Comparison of ENCODE assay signal across 8 mouse cellular contexts in genomic region chr11:88172601-88173325, GRCm38 (mm10). TPM values are rescaled to one million over a fixed set of nuclear protein-coding genes. Genes with fewer than 3 reads are reported as not detected.
A peak's percentile ranks its signal among the peaks of the same experiment; 100 is the strongest.
DNase-seq lines count a peak whose midpoint lies in the region; ATAC-seq lines count a peak whose summit lies in the region.
"Had no signal": no experiment of that assay in that cellular context is flagged by ENCODE, and none has a peak within 500 bp of the region (broad histone marks: within the 10 kb centered on the region; RNA-seq: fewer than 3 reads in every experiment).

No protein-coding gene starts in this region.

- no peak overlapping the region for H3K4me3 ChIP-seq in embryonic facial prominence, embryonic 13.5 days
- no peak overlapping the region for H3K4me3 ChIP-seq in heart, embryonic 15.5 days
- H3K4me3 ChIP-seq in midbrain, embryonic 13.5 days (replicated peaks) = no peak overlapping the region
- H3K4me3 ChIP-seq: erythroblast, embryonic 14.5 days had no signal

- H3K4me1 ChIP-seq in embryonic facial prominence, embryonic 13.5 days = peaks cover 41% of the 10 kb centered on the region
- peaks cover 38% of the 10 kb centered on the region for H3K4me1 ChIP-seq in heart, embryonic 15.5 days (replicated peaks)
- H3K4me1 ChIP-seq in midbrain, embryonic 13.5 days (replicated peaks) = peaks cover 38% of the 10 kb centered on the region

- H3K27me3 ChIP-seq in embryonic facial prominence, embryonic 13.5 days = peaks cover 22% of the 10 kb centered on the region
- H3K27me3 ChIP-seq in heart, embryonic 15.5 days = no peaks in the 10 kb centered on the region
- H3K27me3 ChIP-seq in midbrain, embryonic 13.5 days = peaks cover 21% of the 10 kb centered on the region

- no peak overlapping the region for H3K9ac ChIP-seq in embryonic facial prominence, embryonic 13.5 days
- 0 out of 2 replicates have a peak overlapping the region, but pooled peaks have one; percentile 10 for H3K9ac ChIP-seq in heart, embryonic 15.5 days
- H3K9ac ChIP-seq in midbrain, embryonic 13.5 days (replicated peaks) = peak overlapping the region; percentile 44

- peak; percentile 58 for ATAC-seq in embryonic facial prominence, embryonic 13.5 days (ENCODE audit: insufficient number of reproducible peaks, insufficient read depth, low FRiP score, low TSS enrichment, low read depth)
- peak; percentile 72 for ATAC-seq in heart, embryonic 15.5 days (replicated peaks; ENCODE audit: insufficient number of reproducible peaks, insufficient read depth, low FRiP score, low read depth)
- no peak for ATAC-seq in midbrain, embryonic 13.5 days

- peak overlapping the region; percentile 76 for H3K27ac ChIP-seq in embryonic facial prominence, embryonic 13.5 days
- H3K27ac ChIP-seq in heart, embryonic 15.5 days = peak overlapping the region; percentile 75
- H3K27ac ChIP-seq in midbrain, embryonic 13.5 days = peak overlapping the region; percentile 53; the same call in 1 of the 2 replicates

- peak; percentile 62 for DNase-seq in ZHBTc4 (ENCODE audit: low read depth, low spot score)
- DNase-seq in kidney, postnatal 10 days = peak; percentile 83
- DNase-seq in right cerebral cortex, adult 2 months (ENCODE audit: low spot score in 2 of 2) = no peak
- DNase-seq in ovary, adult 18-20 months (ENCODE audit: low spot score) = no peak

- 24% methylated on average over 10 of the region's 10 CpGs for WGBS in embryonic facial prominence, embryonic 13.5 days
- WGBS in heart, embryonic 15.5 days = 25% methylated on average over 10 of the region's 10 CpGs
- WGBS in midbrain, embryonic 13.5 days = 35% methylated on average over 10 of the region's 10 CpGs

- peak overlapping the region; percentile 7; the same call in 1 of the 2 replicates for H3K4me2 ChIP-seq in embryonic facial prominence, embryonic 13.5 days
- 0 out of 2 replicates have a peak overlapping the region, but pooled peaks have one; percentile 10 for H3K4me2 ChIP-seq in heart, embryonic 15.5 days
- H3K4me2 ChIP-seq in midbrain, embryonic 13.5 days (replicated peaks) = no peak overlapping the region

- no peaks in the 10 kb centered on the region for H3K9me3 ChIP-seq in embryonic facial prominence, embryonic 13.5 days
- no peaks in the 10 kb centered on the region for H3K9me3 ChIP-seq in heart, embryonic 15.5 days (replicated peaks)
- H3K9me3 ChIP-seq in midbrain, embryonic 13.5 days = no peaks in the 10 kb centered on the region

- H3K36me3 ChIP-seq in embryonic facial prominence, embryonic 13.5 days = peaks cover 12% of the 10 kb centered on the region
- no peaks in the 10 kb centered on the region for H3K36me3 ChIP-seq in heart, embryonic 15.5 days
- H3K36me3 ChIP-seq in midbrain, embryonic 13.5 days = peaks cover 14% of the 10 kb centered on the region; the same call in 1 of the 2 replicates

RNA-seq across cellular contexts. Expression of gene Mrps23, which starts 31.4 kb away (rescaled TPM):
- polyA plus RNA-seq in embryonic facial prominence, embryonic 13.5 days (2015; fragmentation: Nextera tagmentation; extraction: Ambion mirVana) = 64.1 and 69.4 TPM in 2 replicates
- 80.7 and 93.9 TPM in 2 replicates for polyA plus RNA-seq in heart, embryonic 15.5 days (2015; fragmentation: Nextera tagmentation; extraction: Ambion mirVana)
- 68.6 and 69.8 TPM in 2 replicates for polyA plus RNA-seq in midbrain, embryonic 13.5 days (2015; fragmentation: Nextera tagmentation; extraction: Ambion mirVana)

Comparison
In these comparisons a context has a peak if more than half of its experiments do, and no peak if none do; other contexts are left out.
1. DNase-seq: peak in ZHBTc4 (single experiment) and kidney, postnatal 10 days (single experiment); none in right cerebral cortex, adult 2 months (0 of 2) and ovary, adult 18-20 months (single experiment).
2. Peak in every context shown above with its lines, with median percentiles within 50 percentile points of each other: H3K27ac ChIP-seq.